ENCODE assay signal across 7 mouse cellular contexts in genomic region chr13:61241076-61241947, GRCm38 (mm10). TPM values are rescaled to one million over a fixed set of nuclear protein-coding genes. Genes with fewer than 3 reads are reported as not detected.
DNase-seq lines count a peak whose midpoint lies in the region; TF ChIP-seq lines count a peak whose summit lies in the region.

No protein-coding gene starts in this region.

- WGBS in small intestine, adult 2 months, result 54% methylated on average over 13 of the region's 13 CpGs

- peak; percentile 43; the same call in 1 of the 2 replicates for TF ChIP-seq CTCF in small intestine, adult 2 months (IDR thresholded peaks at IDR 0.05; ENCODE audit: extremely low read depth, insufficient read length, insufficient replicate concordance, low read depth, low read length)

- intact Hi-C loops in gastrocnemius, postnatal 14 days (cut with DNase I; ENCODE audit: low total_unique reads), result no loop called here

- peak overlapping the region; percentile 22; the same call in 1 of the 2 replicates for H3K9ac ChIP-seq in ES-E14 (ENCODE audit: insufficient read depth, low read depth, low read length, poor library complexity, severe bottlenecking)

- no peaks in the 10 kb centered on the region for H3K4me1 ChIP-seq in ES-E14 (ENCODE audit: control insufficient read depth in 2 of 2, insufficient read depth in 2 of 2, low read length in 2 of 2, poor library complexity in 1 of 2)
- H3K4me1 ChIP-seq in small intestine, adult 2 months (ENCODE audit: control insufficient read depth, insufficient read depth, insufficient read length, low read length), result no peaks in the 10 kb centered on the region

- no peaks in the 10 kb centered on the region for H3K27me3 ChIP-seq in small intestine, adult 2 months (ENCODE audit: control insufficient read depth, insufficient read depth, low read length)

- H3K36me3 ChIP-seq in ES-E14 (ENCODE audit: control insufficient read depth, insufficient read depth, low read length, poor library complexity, severe bottlenecking), result no peaks in the 10 kb centered on the region
- no peaks in the 10 kb centered on the region for H3K36me3 ChIP-seq in small intestine, adult 2 months (ENCODE audit: control insufficient read depth, insufficient read depth, low read length)

- peak; percentile 78 for DNase-seq in CD4-positive, CD25-positive, alpha-beta regulatory T cell, adult 2 months (ENCODE audit: low read depth, low spot score)
- DNase-seq in ES-E14 (ENCODE audit: low read depth, low spot score), result peak; percentile 80
- DNase-seq in c-Kit-positive CD71-positive TER-119-positive erythroid progenitor cells, embryonic 14.5 days (ENCODE audit: low spot score), result peak; percentile 37
- DNase-seq in gastrocnemius, postnatal 14 days, result peak; percentile 20
- DNase-seq in layer of hippocampus, adult 9-10 months (ENCODE audit: low spot score), result peak; percentile 10
- peak; percentile 14 for DNase-seq in lung, postnatal 25 days (ENCODE audit: low spot score)

- TF ChIP-seq POLR2A in small intestine, adult 2 months (IDR thresholded peaks at IDR 0.05; ENCODE audit: low read depth, low read length), result no peak

- no peaks in the 10 kb centered on the region for H3K9me3 ChIP-seq in ES-E14 (ENCODE audit: control insufficient read depth, insufficient read depth, low read depth, low read length)

- H3K27ac ChIP-seq in ES-E14 (ENCODE audit: insufficient read depth, low read depth, low read length, poor library complexity, severe bottlenecking), result no peak overlapping the region
- H3K27ac ChIP-seq in small intestine, adult 2 months (ENCODE audit: insufficient read depth, low read depth, low read length), result no peak overlapping the region

- in situ Hi-C loops in ES-E14 (cut with MboI; ENCODE audit: low sequenced_read_pairs in 2 of 2, unreplicated experiment in 2 of 2), result no loop called here

- peak overlapping the region; percentile 29 to 65 for H3K4me3 ChIP-seq in ES-E14 (ENCODE audit: insufficient read depth in 1 of 2, low read depth in 1 of 2, low read length in 2 of 2, poor library complexity in 1 of 2, severe bottlenecking in 1 of 2)
- H3K4me3 ChIP-seq in small intestine, adult 2 months (ENCODE audit: low read depth, low read length), result no peak overlapping the region

TF ChIP-seq in ES-E14, 5 proteins besides CTCF, POLR2A, EP300 and RAD21:
- TF ChIP-seq CHD2 (IDR thresholded peaks at IDR 0.05; ENCODE audit: low read depth, low read length) (no peak), ZC3H11A (IDR thresholded peaks at IDR 0.05; ENCODE audit: borderline replicate concordance, low read depth, low read length) (peak; percentile 71; the same call in 1 of the 2 replicates), ZNF384 (IDR thresholded peaks at IDR 0.05; ENCODE audit: low read depth, low read length) (peak; percentile 97), HCFC1 (IDR thresholded peaks at IDR 0.05; ENCODE audit: borderline replicate concordance, insufficient read depth, low read length) (no peak)

RNA-seq across cellular contexts. Expression of gene Cts8, which starts 13.8 kb away (rescaled TPM):
- total RNA-seq in ES-E14 (2012; rRNA removed), result not detected in 2 replicates
- not detected for total RNA-seq in gastrocnemius, postnatal 14 days (2021)
- polyA plus RNA-seq in small intestine, adult 2 months (2012; rRNA removed), result not detected in 2 replicates

RNA-seq across cellular contexts. Expression of gene Cts6, which starts 38.1 kb away (rescaled TPM):
- not detected in 2 replicates for total RNA-seq in ES-E14 (2012; rRNA removed)
- not detected for total RNA-seq in gastrocnemius, postnatal 14 days (2021)
- polyA plus RNA-seq in small intestine, adult 2 months (2012; rRNA removed), result not detected in 2 replicates

RNA-seq across cellular contexts. Expression of gene Gm49398, which starts 47.3 kb away (rescaled TPM):
- total RNA-seq in ES-E14 (2012; rRNA removed), result not detected in 2 replicates
- total RNA-seq in gastrocnemius, postnatal 14 days (2021), result not detected
- polyA plus RNA-seq in small intestine, adult 2 months (2012; rRNA removed), result not detected in 2 replicates

Comparison
In these comparisons a context has a peak if more than half of its experiments do, and no peak if none do; other contexts are left out.
1. DNase-seq: peak in every context shown above with its lines; median percentile 80 in ES-E14; 78 in CD4-positive, CD25-positive, alpha-beta regulatory T cell, adult 2 months; 37 in c-Kit-positive CD71-positive TER-119-positive erythroid progenitor cells, embryonic 14.5 days; 20 in gastrocnemius, postnatal 14 days; 14 in lung, postnatal 25 days; 10 in layer of hippocampus, adult 9-10 months.